Mouse (Mus musculus) embryonic facial prominence, embryonic 14.5 days (tissue): Measurements from ENCODE around the gene Abcc1. TPM values are rescaled to one million over a fixed set of nuclear protein-coding genes. Genes with fewer than 3 reads are reported as not detected.
A peak's percentile ranks its signal among the peaks of the same experiment; 100 is the strongest.

ENCODE experiments used
- ATAC-seq: fragments of 200-750 bp; cut with Nextera tagmentation; 2 replicates; pipeline ENCODE4 v1.8.0; 2017; ENCODE audit warnings: low read depth, moderate number of reproducible peaks, moderate TSS enrichment
- DNase-seq: peaks from one replicate; pipeline ENCODE4 v3.0.0-alpha.2; 2015; ENCODE audit warnings: low spot score
- H3K27ac ChIP-seq: fragments of 300-500 bp; sonication (generic); replicated peaks from 2 replicates; pipeline ENCODE4 v1.5.1; 2014; ENCODE audit warnings: low read depth, mild to moderate bottlenecking, low read length, moderate library complexity
- H3K27me3 ChIP-seq: fragments of 300-500 bp; sonication (generic); replicated peaks from 2 replicates; pipeline ENCODE4 v1.6.1; 2014; ENCODE audit warnings: low read length; ENCODE audit not compliant: control insufficient read depth, insufficient read depth
- H3K36me3 ChIP-seq: fragments of 300-500 bp; sonication (generic); 2 replicates; pipeline ENCODE4 v1.6.1; 2014; ENCODE audit warnings: low read length, mixed read lengths; ENCODE audit not compliant: control insufficient read depth, insufficient read depth
- H3K4me1 ChIP-seq: fragments of 300-500 bp; sonication (generic); 2 replicates; pipeline ENCODE4 v1.6.1; 2014; ENCODE audit warnings: antibody characterized with exemption, low read length; ENCODE audit not compliant: control insufficient read depth, insufficient read depth
- H3K4me2 ChIP-seq: fragments of 300-500 bp; sonication (generic); 2 replicates; pipeline ENCODE4 v1.6.1; 2014; ENCODE audit warnings: low read depth, mild to moderate bottlenecking, low read length, moderate library complexity, mixed read lengths
- H3K4me3 ChIP-seq: fragments of 300-500 bp; sonication (generic); 2 replicates; pipeline ENCODE4 v1.5.1; 2014; ENCODE audit warnings: low read depth, mild to moderate bottlenecking, low read length
- H3K9ac ChIP-seq: fragments of 300-500 bp; sonication (generic); 2 replicates; pipeline ENCODE4 v1.6.1; 2014; ENCODE audit warnings: low read depth, mild to moderate bottlenecking, low read length, moderate library complexity, mixed read lengths
- H3K9me3 ChIP-seq: fragments of 300-500 bp; sonication (generic); 2 replicates; pipeline ENCODE4 v1.6.1; 2016; ENCODE audit warnings: low read length; ENCODE audit not compliant: control insufficient read depth
- WGBS: fragments of 180-500 bp; shearing (Covaris S2); extraction: QIAGEN DNeasy Blood & Tissue Kit; methylation state at CpG from one replicate; pipeline ENCODE4 v1.1.7; 2014; 5-methylcytosine and 5-hydroxymethylcytosine counted together
- polyA plus RNA-seq: library from polyadenylated mRNA; unstranded; fragments of >200 nt; fragmentation: Nextera tagmentation; extraction: Ambion mirVana; gene quantifications from 2 replicates; pipeline ENCODE4 v1.2.1, GENCODE M21; 2014

The Abcc1 gene
- polyA plus RNA-seq, 1 experiment from 2014 or later: 10.4 TPM

DNA sequence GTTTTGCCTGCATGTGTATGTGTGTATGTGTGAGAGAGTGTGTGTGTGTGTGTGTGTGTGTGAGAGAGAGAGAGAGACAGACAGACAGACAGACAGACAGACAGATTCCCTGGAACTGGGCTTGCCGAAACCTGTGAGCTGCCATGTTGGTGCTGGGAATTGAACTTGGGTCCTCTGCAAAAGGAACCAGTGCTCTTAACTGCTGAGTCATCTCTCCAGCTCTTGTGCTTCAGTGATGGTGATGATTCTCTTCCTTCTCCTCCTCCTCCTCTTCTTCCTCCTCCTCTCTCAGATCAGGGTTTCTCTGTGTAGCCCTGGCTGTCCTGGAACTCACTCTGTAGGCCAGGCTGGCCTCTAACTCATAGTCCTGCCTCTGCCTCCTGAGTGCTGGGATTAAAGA, 4.7 kb downstream of the Abcc1 start:
- ATAC-seq (no peak), DNase-seq (no peak)
- H3K36me3 ChIP-seq: no peaks in the 10 kb centered on the region
- H3K9me3 ChIP-seq: no peaks in the 10 kb centered on the region
- H3K9ac ChIP-seq: no peak overlapping the region
- WGBS: 100% methylated on average over 1 of the region's 1 CpGs
- no peaks in the 10 kb centered on the region for H3K4me1 ChIP-seq
- H3K4me3 ChIP-seq: no peak overlapping the region
- no peak overlapping the region for H3K27ac ChIP-seq
- no peak overlapping the region for H3K4me2 ChIP-seq
- H3K27me3 ChIP-seq: no peaks in the 10 kb centered on the region

DNA sequence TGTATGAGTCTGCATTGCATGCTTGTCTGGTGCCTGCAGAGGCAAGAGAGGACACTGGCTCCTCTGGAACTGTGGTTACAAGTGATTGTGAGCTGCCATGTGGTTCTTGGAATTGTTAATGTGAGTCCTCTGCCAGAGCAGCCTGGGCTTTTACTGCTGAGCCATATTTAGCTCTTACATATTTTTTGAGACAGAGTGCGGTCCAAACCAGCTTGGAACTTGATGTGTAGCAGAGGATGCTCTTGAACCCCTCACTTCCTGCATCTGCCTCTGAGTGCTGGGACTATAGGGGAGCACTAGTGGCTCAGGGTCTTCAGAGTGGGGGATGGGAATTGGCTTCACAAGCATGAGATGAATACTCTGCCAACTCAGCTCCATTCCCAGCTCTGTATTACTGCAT, 10.0 kb downstream of the Abcc1 start:
- Histone ChIP-seq H3K4me3 (no peak overlapping the region), H3K27me3 (no peaks in the 10 kb centered on the region), H3K27ac (peak overlapping the region; percentile 15; the same call in 1 of the 2 replicates), H3K36me3 (no peaks in the 10 kb centered on the region), H3K9ac (0 out of 2 replicates have a peak overlapping the region, but pooled peaks have one; percentile 30), H3K4me1 (peaks cover 8% of the 10 kb centered on the region; the same call in 1 of the 2 replicates), H3K4me2 (no peak overlapping the region), H3K9me3 (no peaks in the 10 kb centered on the region)
- WGBS: 78% methylated on average over 1 of the region's 1 CpGs
- no peak for ATAC-seq
- peak; percentile 59 for DNase-seq

DNA sequence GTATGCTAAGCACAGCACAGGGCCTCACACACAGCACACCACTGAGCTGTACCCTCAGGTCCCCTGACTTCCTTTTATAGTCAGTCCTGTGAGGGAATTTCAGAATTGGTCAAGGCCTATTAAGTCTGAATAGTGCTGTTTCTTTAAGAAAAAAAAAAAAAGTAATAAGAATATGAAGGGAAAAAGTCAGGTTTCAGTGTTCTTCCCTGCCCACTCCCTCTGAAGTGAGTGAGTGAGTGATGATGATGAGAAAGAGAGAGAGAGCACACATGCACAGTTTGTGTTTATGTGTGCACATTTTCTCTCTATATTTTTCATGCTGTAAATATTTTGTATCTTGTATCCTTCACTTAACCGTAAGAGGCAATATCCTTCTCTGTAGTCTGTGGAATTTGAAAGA, 11.0 kb downstream of the Abcc1 start:
- Histone ChIP-seq H3K4me2 (no peak overlapping the region), H3K4me1 (peaks cover 8% of the 10 kb centered on the region; the same call in 1 of the 2 replicates), H3K4me3 (no peak overlapping the region), H3K9ac (peak overlapping the region; percentile 30; the same call in 1 of the 2 replicates), H3K27me3 (no peaks in the 10 kb centered on the region), H3K9me3 (no peaks in the 10 kb centered on the region), H3K36me3 (no peaks in the 10 kb centered on the region), H3K27ac (peak overlapping the region; percentile 58; the same call in 1 of the 2 replicates)
- WGBS: 66% methylated on average over 1 of the region's 1 CpGs
- no peak for DNase-seq
- ATAC-seq: no peak

DNA sequence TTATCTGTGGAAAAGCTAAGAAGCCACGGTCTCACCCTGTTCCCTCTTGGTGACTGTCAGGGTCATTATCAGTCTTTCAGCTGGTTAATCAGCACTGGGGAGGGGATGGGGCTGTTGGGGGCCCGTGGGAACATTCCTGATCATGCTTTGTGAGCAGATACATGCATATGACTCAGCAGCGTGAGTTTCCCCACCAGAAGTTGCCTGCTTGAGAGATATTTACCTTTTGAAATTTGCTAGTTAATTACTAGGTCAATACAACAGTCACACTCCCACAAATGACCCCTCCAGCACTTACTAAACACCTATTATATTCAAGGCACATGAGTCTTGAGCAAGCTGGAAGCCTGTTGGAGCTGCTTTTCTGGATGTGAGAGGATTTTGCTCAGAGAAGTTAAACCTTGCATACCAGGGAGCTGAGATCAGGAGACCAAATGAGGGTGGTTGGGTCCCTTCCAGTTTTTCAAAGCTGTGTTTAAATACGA, 11.5 kb downstream of the Abcc1 start:
- Histone ChIP-seq H3K9ac (no peak overlapping the region), H3K27ac (0 out of 2 replicates have a peak overlapping the region, but pooled peaks have one; percentile 58), H3K9me3 (no peaks in the 10 kb centered on the region), H3K4me2 (no peak overlapping the region), H3K36me3 (no peaks in the 10 kb centered on the region), H3K4me3 (no peak overlapping the region), H3K4me1 (peaks cover 8% of the 10 kb centered on the region; the same call in 1 of the 2 replicates), H3K27me3 (no peaks in the 10 kb centered on the region)
- ATAC-seq (peak; percentile 45), DNase-seq (peak; percentile 82)
- WGBS: 53% methylated on average over 4 of the region's 4 CpGs

DNA sequence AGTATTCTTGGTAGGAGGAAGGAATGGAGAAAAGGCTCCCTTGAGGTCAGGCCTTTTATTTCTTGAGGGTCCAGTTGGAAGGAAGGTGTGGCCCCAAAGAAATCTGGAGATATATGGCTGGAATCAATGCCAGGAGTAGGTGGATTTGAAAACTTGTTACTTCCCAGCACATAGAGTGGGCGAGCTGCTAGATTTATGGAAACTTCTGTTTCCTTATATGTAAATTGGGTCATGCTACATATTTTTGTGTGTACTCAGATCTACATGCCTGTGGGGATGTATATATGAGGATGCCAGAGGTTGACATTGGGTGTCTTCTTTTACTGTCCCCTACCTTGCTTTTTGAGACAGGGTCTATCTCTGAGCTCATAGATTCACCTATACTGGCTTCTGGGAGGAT, 14.6 kb downstream of the Abcc1 start:
- Histone ChIP-seq H3K4me1 (peaks cover 8% of the 10 kb centered on the region; the same call in 1 of the 2 replicates), H3K9ac (no peak overlapping the region), H3K4me2 (no peak overlapping the region), H3K36me3 (no peaks in the 10 kb centered on the region), H3K9me3 (no peaks in the 10 kb centered on the region), H3K27me3 (no peaks in the 10 kb centered on the region), H3K27ac (no peak overlapping the region), H3K4me3 (no peak overlapping the region)
- WGBS: 100% methylated on average over 1 of the region's 1 CpGs
- DNase-seq: no peak
- ATAC-seq: no peak

DNA sequence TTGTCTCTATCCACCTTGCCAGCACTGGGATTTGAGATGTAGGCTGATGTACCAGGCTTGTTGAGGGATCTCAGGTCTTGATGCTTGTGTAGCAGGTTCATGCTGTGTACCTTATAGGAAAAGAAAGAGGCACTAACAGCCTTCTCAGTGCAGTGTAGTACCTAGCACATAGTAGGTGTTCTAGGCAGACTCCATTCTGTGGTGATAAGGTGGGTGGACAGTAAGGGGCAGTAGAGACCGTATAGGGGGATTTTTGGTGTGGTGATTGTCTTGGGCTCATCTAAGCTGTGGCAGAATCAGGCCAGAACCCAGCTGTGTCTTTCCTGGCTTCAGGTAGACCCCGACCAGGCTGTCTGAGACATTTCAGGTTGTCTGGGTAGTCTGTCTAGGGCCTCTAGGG, 15.0 kb downstream of the Abcc1 start:
- Histone ChIP-seq H3K9ac (no peak overlapping the region), H3K27me3 (no peaks in the 10 kb centered on the region), H3K27ac (no peak overlapping the region), H3K9me3 (no peaks in the 10 kb centered on the region), H3K36me3 (no peaks in the 10 kb centered on the region), H3K4me2 (no peak overlapping the region), H3K4me3 (no peak overlapping the region), H3K4me1 (peaks cover 8% of the 10 kb centered on the region; the same call in 1 of the 2 replicates)
- DNase-seq: no peak
- 89% methylated on average over 2 of the region's 2 CpGs for WGBS
- no peak for ATAC-seq

DNA sequence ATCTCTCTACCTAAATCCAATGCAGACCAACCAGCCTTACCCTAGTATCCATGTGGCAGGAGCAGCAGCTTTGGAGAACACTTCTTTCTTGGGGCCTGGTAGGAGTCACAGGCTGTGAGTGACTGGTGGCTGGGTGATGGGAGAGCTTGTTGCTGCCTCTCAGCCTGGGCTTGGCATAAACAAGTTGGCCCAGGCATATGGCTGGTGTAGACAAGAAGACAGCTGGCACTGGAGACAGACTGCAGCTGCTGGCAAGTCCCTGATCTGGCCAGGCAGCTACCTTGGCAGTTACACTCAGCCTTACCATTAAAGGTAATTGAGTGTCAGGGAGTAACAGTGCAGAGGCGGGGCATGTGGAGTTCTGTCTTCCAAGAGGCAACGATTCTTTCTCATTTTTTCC, 16.0 kb downstream of the Abcc1 start:
- Histone ChIP-seq H3K4me1 (peaks cover 5% of the 10 kb centered on the region; the same call in 1 of the 2 replicates), H3K27me3 (no peaks in the 10 kb centered on the region), H3K4me3 (no peak overlapping the region), H3K27ac (no peak overlapping the region), H3K4me2 (no peak overlapping the region), H3K9me3 (no peaks in the 10 kb centered on the region), H3K9ac (no peak overlapping the region), H3K36me3 (no peaks in the 10 kb centered on the region)
- ATAC-seq (peak; percentile 36; the same call in 1 of the 2 replicates), DNase-seq (peak; percentile 42)
- WGBS: 70% methylated on average over 2 of the region's 2 CpGs

DNA sequence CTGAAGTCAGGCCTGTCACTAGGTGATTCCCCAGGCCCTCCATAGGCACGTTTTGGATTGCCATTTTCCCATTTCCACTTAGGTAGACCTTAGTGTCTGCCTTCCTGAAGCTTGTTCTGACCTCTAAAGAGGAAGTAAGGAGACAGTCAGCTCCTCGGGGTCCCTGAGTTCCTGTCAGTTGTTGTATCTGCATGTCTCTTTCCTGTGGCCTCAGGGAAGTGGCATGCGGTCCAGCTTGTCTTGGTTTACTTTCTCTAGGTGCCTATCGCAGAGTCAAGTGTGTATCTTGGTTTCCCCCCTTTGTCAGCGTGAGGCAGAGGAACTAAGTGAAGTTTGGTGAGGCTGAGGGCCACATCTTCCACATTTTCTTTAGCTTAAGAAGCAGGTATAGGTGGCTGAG, 17.3 kb downstream of the Abcc1 start:
- WGBS: 79% methylated on average over 5 of the region's 5 CpGs
- Histone ChIP-seq H3K9ac (no peak overlapping the region), H3K4me1 (no peaks in the 10 kb centered on the region), H3K36me3 (no peaks in the 10 kb centered on the region), H3K9me3 (no peaks in the 10 kb centered on the region), H3K27me3 (no peaks in the 10 kb centered on the region), H3K27ac (no peak overlapping the region), H3K4me2 (no peak overlapping the region), H3K4me3 (no peak overlapping the region)
- no peak for DNase-seq
- ATAC-seq: no peak

DNA sequence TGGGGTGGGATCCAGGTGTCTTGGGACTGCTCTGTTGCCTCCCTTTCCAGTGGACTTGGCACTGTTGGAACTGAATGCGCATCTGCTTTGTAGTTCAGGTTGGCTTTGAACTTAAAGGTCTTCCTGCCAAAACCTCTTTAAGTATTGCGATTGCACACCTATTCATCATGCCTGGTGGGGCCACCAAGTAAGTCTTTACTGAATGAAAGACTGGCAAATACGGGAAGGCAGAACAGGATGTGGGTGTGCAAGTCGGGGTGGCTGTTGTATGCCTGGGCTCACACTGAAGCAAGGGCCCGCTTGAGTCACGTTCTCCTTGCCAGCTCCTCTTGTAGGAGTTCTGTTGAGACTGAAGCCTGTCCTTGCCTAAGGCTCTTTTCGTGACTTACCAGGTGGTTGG, 18.5 kb downstream of the Abcc1 start:
- H3K9ac ChIP-seq: no peak overlapping the region
- H3K36me3 ChIP-seq: no peaks in the 10 kb centered on the region
- H3K9me3 ChIP-seq: no peaks in the 10 kb centered on the region
- ATAC-seq (no peak), DNase-seq (no peak)
- 87% methylated on average over 7 of the region's 7 CpGs for WGBS
- H3K4me3 ChIP-seq: no peak overlapping the region
- no peaks in the 10 kb centered on the region for H3K27me3 ChIP-seq
- no peak overlapping the region for H3K4me2 ChIP-seq
- no peaks in the 10 kb centered on the region for H3K4me1 ChIP-seq
- no peak overlapping the region for H3K27ac ChIP-seq
